Mouse (Mus musculus) ovary, adult 10 weeks (tissue): ENCODE results near the gene Olfr1204. TPM values are rescaled to one million over a fixed set of nuclear protein-coding genes. Genes with fewer than 3 reads are reported as not detected.

Experiments used
- polyA plus RNA-seq: library from polyadenylated mRNA; stranded (reverse); fragments of 350-450 nt; fragmentation: Illumina TruSeq; extraction: RNeasy Lipid Tissue Mini Kit (QIAGEN cat#74804); gene quantifications from one replicate; pipeline ENCODE4 v1.2.3, GENCODE M21; 2014

The Olfr1204 gene
- not detected for polyA plus RNA-seq

GRCm38 (mm10) chr2:88848992-88849391 is at the start of gene Olfr1204:
TSS of gene Olfr1204 (plus strand) at chr2:88849292.

GRCm38 (mm10) chr2:88814196-88814595 is 34.9 kb upstream of the Olfr1204 start, which contains the start of gene Olfr1202:
TSS of gene Olfr1202 (plus strand) at chr2:88814496.

GRCm38 (mm10) chr2:88829437-88829836 is 19.7 kb upstream of the Olfr1204 start, which contains the start of gene Olfr1205:
TSS of gene Olfr1205 (plus strand) at chr2:88829737.

GRCm38 (mm10) chr2:88862931-88863330 is 13.8 kb downstream of the Olfr1204 start, which contains the start of gene Olfr1206:
TSS of gene Olfr1206 (plus strand) at chr2:88863231.

GRCm38 (mm10) chr2:88902211-88902610 is 53.1 kb downstream of the Olfr1204 start, which contains the start of gene Olfr1208:
TSS of gene Olfr1208 (minus strand) at chr2:88902311.

Other genes starting within 250 kb of the Olfr1204 start
- not detected for gene Olfr1191-ps1, start 208.8 kb upstream of the Olfr1204 start, polyA plus RNA-seq
- not detected for gene Olfr1192-ps1, start 200.8 kb upstream of the Olfr1204 start, polyA plus RNA-seq
- not detected for gene Olfr1193, start 173.7 kb upstream of the Olfr1204 start, polyA plus RNA-seq
- not detected for gene Olfr1195, start 160.1 kb upstream of the Olfr1204 start, polyA plus RNA-seq
- not detected for gene Olfr1196, start 144.7 kb upstream of the Olfr1204 start, polyA plus RNA-seq
- gene Olfr1197, start 116.9 kb upstream of the Olfr1204 start, polyA plus RNA-seq = 0.40 TPM
- not detected for gene Olfr1198, start 97.9 kb upstream of the Olfr1204 start, polyA plus RNA-seq
- gene Olfr1199, start 88.8 kb upstream of the Olfr1204 start, polyA plus RNA-seq = not detected
- not detected for gene Olfr1200, start 78.8 kb upstream of the Olfr1204 start, polyA plus RNA-seq
- not detected for gene Olfr1201, start 56.3 kb upstream of the Olfr1204 start, polyA plus RNA-seq
- gene Olfr1202, start 34.8 kb upstream of the Olfr1204 start, polyA plus RNA-seq = not detected
- not detected for gene Olfr1205, start 19.6 kb upstream of the Olfr1204 start, polyA plus RNA-seq
- gene Olfr1206, start 13.9 kb downstream of the Olfr1204 start, polyA plus RNA-seq = not detected
- not detected for gene Olfr1208, start 53.0 kb downstream of the Olfr1204 start, polyA plus RNA-seq
- gene Olfr1209, start 65.9 kb downstream of the Olfr1204 start, polyA plus RNA-seq = not detected
- gene Olfr1211, start 88.8 kb downstream of the Olfr1204 start, polyA plus RNA-seq = not detected
- not detected for gene Olfr1212, start 104.7 kb downstream of the Olfr1204 start, polyA plus RNA-seq
- gene Gm13762, start 131.0 kb downstream of the Olfr1204 start, polyA plus RNA-seq = not detected
- gene Olfr1214, start 143.4 kb downstream of the Olfr1204 start, polyA plus RNA-seq = not detected
- gene Olfr1215, start 157.7 kb downstream of the Olfr1204 start, polyA plus RNA-seq = not detected
- not detected for gene Olfr1216, start 169.0 kb downstream of the Olfr1204 start, polyA plus RNA-seq
- not detected for gene Olfr1217, start 182.8 kb downstream of the Olfr1204 start, polyA plus RNA-seq
- gene Olfr1218, start 211.9 kb downstream of the Olfr1204 start, polyA plus RNA-seq = not detected
- gene Olfr1219, start 234.2 kb downstream of the Olfr1204 start, polyA plus RNA-seq = not detected